Mouse (Mus musculus) lung, adult 2 months (tissue): ENCODE measurements at regions not wholly inside any gene's neighbourhood (a gene's known extent, or its start where the extent isn't known, plus 50 kb on each side); places are given as distances from the start of the nearest gene placed in this dataset.

Source experiments
- CTCF ChIP-seq: fragments of 200-500 bp; IDR thresholded peaks from 2 replicates; pipeline ENCODE4 v1.5.1; 2011; ENCODE audit warnings: mild to moderate bottlenecking, low read length, control low read depth; ENCODE audit not compliant: insufficient read depth
- POLR2A ChIP-seq: fragments of 200-500 bp; IDR thresholded peaks from 2 replicates; pipeline ENCODE4 v1.6.1; 2011; ENCODE audit warnings: low read depth, mild to moderate bottlenecking, control low read depth, low read length, borderline replicate concordance; ENCODE audit errors: extremely low read depth

GRCm38 (mm10) chr5:33520856-33521255 lies 87.1 kb upstream of the Nkx1-1 start:
- TF ChIP-seq POLR2A = no peak
- no peak for TF ChIP-seq CTCF
